Mouse (Mus musculus) subcutaneous adipose tissue, adult 2 months (tissue): ENCODE measurements around the gene Zscan20. TPM values are rescaled to one million over a fixed set of nuclear protein-coding genes. Genes with fewer than 3 reads are reported as not detected.

ENCODE experiments used
- polyA plus RNA-seq: library from polyadenylated mRNA; depleted of rRNA; stranded (reverse); fragments of >200 nt; gene quantifications from 2 replicates; pipeline ENCODE4 v1.2.3, GENCODE M21; 2012; ENCODE audit warnings: low replicate concordance; rRNA removed

Zscan20 gene
- polyA plus RNA-seq: 1.2 and 5.2 TPM in 2 replicates

DNA sequence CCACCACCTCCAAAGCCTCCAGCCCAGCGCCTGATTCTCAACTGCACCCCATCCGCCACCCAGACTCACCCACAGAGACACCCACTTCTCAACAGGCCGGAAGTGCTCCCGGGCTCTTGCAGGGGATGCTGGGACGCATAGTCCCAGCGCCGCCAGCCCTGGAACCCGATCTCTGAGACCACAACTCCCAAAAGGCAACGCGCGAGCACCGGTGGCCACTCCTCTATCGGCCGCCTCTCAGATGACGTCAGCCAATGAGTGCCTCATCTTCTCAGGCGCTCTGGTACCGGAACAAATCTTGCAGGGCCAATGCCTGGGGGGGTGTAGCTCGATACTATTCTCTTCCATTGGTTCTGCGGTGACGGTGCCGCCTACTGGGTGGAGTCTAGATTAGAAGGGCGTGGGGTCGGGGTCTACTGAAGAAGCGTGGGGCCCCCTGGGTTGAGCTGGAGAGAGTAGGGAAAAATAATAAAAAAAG, at the start of gene Zscan20:
Gene Zscan20, minus strand, starts transcription at position 174 of the 478 bp plus-strand sequence.

GRCm38 (mm10) chr4:128654505-128655381, 44.8 kb upstream of the Zscan20 start, which contains the start of gene Phc2:
TSS of gene Phc2 (plus strand) at chr4:128654702.

DNA sequence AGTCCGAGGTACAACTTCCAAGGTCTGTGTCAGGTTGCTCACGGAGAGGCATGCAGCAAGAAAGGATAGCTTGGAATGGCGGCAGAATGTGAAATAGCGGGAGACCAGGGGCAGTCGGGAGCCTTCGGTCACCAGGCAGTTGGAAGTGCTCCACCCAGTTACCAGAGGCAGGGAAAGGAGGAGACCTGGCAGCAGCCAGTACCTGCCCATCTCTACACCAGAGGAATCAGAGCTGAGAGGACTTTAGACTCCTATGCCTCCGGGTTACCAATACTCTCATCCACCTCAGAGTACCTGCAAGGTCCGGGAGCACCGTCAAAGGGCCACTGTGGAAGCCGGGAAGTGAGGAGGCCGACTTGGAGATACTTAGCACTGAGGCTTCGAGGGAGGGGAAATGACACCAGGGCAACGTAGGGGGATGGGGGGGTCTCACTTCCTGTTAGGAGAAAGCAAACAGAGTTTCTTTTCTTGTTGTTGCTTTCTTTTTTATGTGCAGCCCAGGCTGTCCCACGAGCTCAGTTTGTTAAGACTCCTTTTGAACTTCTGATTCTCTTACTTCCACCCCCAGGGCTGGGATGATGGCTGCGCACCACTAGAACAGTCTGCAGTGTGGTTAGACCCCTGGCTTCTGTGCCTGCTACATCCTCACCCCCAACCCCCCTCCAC, 8.5 kb upstream of the Zscan20 start, which contains the start of gene Tlr12:
Gene Tlr12, minus strand, starts transcription at position 374 of the 666 bp plus-strand sequence.

Other genes starting within 250 kb of the Zscan20 start
- gene Tlr12, start 8.5 kb upstream of the Zscan20 start, polyA plus RNA-seq: 0.26 and 4.4 TPM in 2 replicates
- gene Phc2, start 44.6 kb upstream of the Zscan20 start, polyA plus RNA-seq: 69.4 and 114 TPM in 2 replicates
- 0.56 and 0.59 TPM in 2 replicates for gene A3galt2, start 145.3 kb upstream of the Zscan20 start, polyA plus RNA-seq
- 24.7 and 41.7 TPM in 2 replicates for gene Zfp362, start 195.9 kb upstream of the Zscan20 start, polyA plus RNA-seq